In the genomic region with DNA sequence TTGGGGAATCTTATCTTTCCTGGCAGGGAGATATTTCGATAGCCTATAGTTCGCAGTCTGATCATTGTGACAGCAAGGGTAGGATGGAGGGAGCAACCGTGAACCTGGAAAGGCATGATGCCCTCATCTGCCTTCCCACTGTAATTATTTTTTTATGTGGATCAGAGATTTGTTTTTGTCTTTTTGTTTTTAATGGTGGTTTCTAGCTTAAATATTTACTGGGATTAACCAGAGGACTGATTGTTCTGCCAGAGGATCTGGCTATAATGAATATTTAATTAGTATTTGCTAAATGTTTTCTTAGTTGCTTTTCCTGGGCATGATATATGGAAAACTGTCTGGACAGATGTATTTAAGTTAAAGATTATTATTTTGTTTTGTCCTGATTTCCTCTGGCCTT, we compare ENCODE assay signal across 20 mouse cellular contexts.
"Had no signal": no experiment of that assay in that cellular context is flagged by ENCODE, and none has a peak within 500 bp of the region (broad histone marks: within the 10 kb centered on the region; RNA-seq: fewer than 3 reads in every experiment).

No protein-coding gene starts in this region.

- H3K4me3 ChIP-seq: heart, embryonic 10.5 days; heart, embryonic 12.5 days; hindbrain, embryonic 13.5 days; hindbrain, embryonic 15.5 days; limb, embryonic 13.5 days; limb, embryonic 15.5 days; liver, embryonic 12.5 days had no signal

- H3K27ac ChIP-seq: heart, embryonic 10.5 days; hindbrain, embryonic 13.5 days; hindbrain, embryonic 15.5 days; hindbrain, postnatal 0 days; limb, embryonic 13.5 days; limb, embryonic 15.5 days; liver, embryonic 12.5 days; liver, embryonic 14.5 days had no signal

- DNase-seq: forebrain, postnatal 0 days; gastrocnemius, postnatal 14 days; gastrocnemius, postnatal 36 days; heart, adult 18-20 months; heart, postnatal 10 days; heart, postnatal 36 days; kidney, adult 11 months; kidney, postnatal 25 days; layer of hippocampus, postnatal 36 days; left cerebral cortex, postnatal 4 days; lung, adult 18-20 months had no signal
